Mouse (Mus musculus): ENCODE measurements around the gene Catsperd.

The Catsperd gene

GRCm38 (mm10) chr17:56627530-56628277, at the start of gene Catsperd:
Gene Catsperd (plus strand): TSS chr17:56628143.
- peak; percentile 46 to 50 for DNase-seq (ENCODE audit: low spot score in 2 of 2)

GRCm38 (mm10) chr17:56583071-56583470, 44.9 kb upstream of the Catsperd start:
- DNase-seq (ENCODE audit: low spot score in 2 of 2) = no peak

GRCm38 (mm10) chr17:56583611-56584256, 44.2 kb upstream of the Catsperd start:
- DNase-seq (ENCODE audit: low spot score in 2 of 2) = peak; percentile 24 to 31

- peak; percentile 96 to 99 for DNase-seq (ENCODE audit: low spot score in 2 of 2)
These were observed 43.4 kb upstream of the Catsperd start, which contains the start of the genes Safb2 and Safb for GRCm38 (mm10) chr17:56584257-56585130. Gene Safb2 (minus strand): TSS chr17:56584585. Gene Safb (plus strand): TSS chr17:56584825.

GRCm38 (mm10) chr17:56585171-56585821, 42.6 kb upstream of the Catsperd start:
- DNase-seq (ENCODE audit: low spot score in 2 of 2) = peak in 1 of 2 experiments; percentile 15

GRCm38 (mm10) chr17:56587773-56588172, 40.2 kb upstream of the Catsperd start:
- no peak for DNase-seq (ENCODE audit: low spot score in 2 of 2)

GRCm38 (mm10) chr17:56588921-56589320, 39.0 kb upstream of the Catsperd start:
- DNase-seq (ENCODE audit: low spot score in 2 of 2) = no peak

- no peak for DNase-seq (ENCODE audit: low spot score in 2 of 2)
These were observed 35.4 kb upstream of the Catsperd start for GRCm38 (mm10) chr17:56592553-56592952.

- DNase-seq (ENCODE audit: low spot score in 2 of 2) = no peak
These were observed 34.2 kb upstream of the Catsperd start for GRCm38 (mm10) chr17:56593527-56594271.

GRCm38 (mm10) chr17:56603186-56604069, 24.5 kb upstream of the Catsperd start:
- DNase-seq (ENCODE audit: low spot score in 2 of 2) = no peak

- no peak for DNase-seq (ENCODE audit: low spot score in 2 of 2)
These were observed 23.9 kb upstream of the Catsperd start for GRCm38 (mm10) chr17:56604070-56604380.

- no peak for DNase-seq (ENCODE audit: low spot score in 2 of 2)
These were observed 23.5 kb upstream of the Catsperd start for GRCm38 (mm10) chr17:56604422-56604821.

GRCm38 (mm10) chr17:56605431-56605830, 22.5 kb upstream of the Catsperd start:
- DNase-seq (ENCODE audit: low spot score in 2 of 2) = no peak

- DNase-seq (ENCODE audit: low spot score in 2 of 2) = no peak
These were observed 20.4 kb upstream of the Catsperd start for GRCm38 (mm10) chr17:56607521-56608062.

- DNase-seq (ENCODE audit: low spot score in 2 of 2) = no peak
These were observed 19.2 kb upstream of the Catsperd start for GRCm38 (mm10) chr17:56608699-56609098.

GRCm38 (mm10) chr17:56609452-56610171, 18.3 kb upstream of the Catsperd start, which contains the start of gene 2410015M20Rik:
Gene 2410015M20Rik (minus strand): TSS chr17:56609771.
- DNase-seq (ENCODE audit: low spot score in 2 of 2) = peak; percentile 91 to 95

- no peak for DNase-seq (ENCODE audit: low spot score in 2 of 2)
These were observed 16.6 kb upstream of the Catsperd start for GRCm38 (mm10) chr17:56611323-56611722.

- no peak for DNase-seq (ENCODE audit: low spot score in 2 of 2)
These were observed 15.9 kb upstream of the Catsperd start for GRCm38 (mm10) chr17:56611861-56612564.
